29 mouse cellular contexts compared by ENCODE assay signal in genomic region chr10:84777974-84778373, GRCm38 (mm10). TPM values are rescaled to one million over a fixed set of nuclear protein-coding genes. Genes with fewer than 3 reads are reported as not detected.
A peak's percentile ranks its signal among the peaks of the same experiment; 100 is the strongest.
DNase-seq lines count a peak whose midpoint lies in the region; ATAC-seq lines count a peak whose summit lies in the region.
"Had no signal": no experiment of that assay in that cellular context is flagged by ENCODE, and none has a peak within 500 bp of the region (broad histone marks: within the 10 kb centered on the region; RNA-seq: fewer than 3 reads in every experiment).

No protein-coding gene starts in this region.

- peak; percentile 38; the same call in 1 of the 2 replicates for ATAC-seq in frontal cortex, adult (ENCODE audit: low TSS enrichment)
- peak; percentile 71 for ATAC-seq in granulocyte monocyte progenitor cell, adult 5-6 weeks (replicated peaks; ENCODE audit: poor library complexity, severe bottlenecking)
- ATAC-seq in neutrophil, adult 5-6 weeks (ENCODE audit: extremely low read depth, insufficient number of reproducible peaks, low FRiP score, poor library complexity, severe bottlenecking): peak; percentile 33; the same call in 1 of the 2 replicates
- ATAC-seq in kidney, embryonic 14.5 days (ENCODE audit: low FRiP score, low TSS enrichment): no peak
- ATAC-seq: forebrain, embryonic 15.5 days; intestine, postnatal 0 days; midbrain, embryonic 16.5 days; Patski had no signal

- H3K36me3 ChIP-seq in kidney, embryonic 14.5 days (ENCODE audit: control insufficient read depth, insufficient read depth, low read length): no peaks in the 10 kb centered on the region
- H3K36me3 ChIP-seq: forebrain, embryonic 15.5 days; G1E; heart, embryonic 10.5 days; heart, embryonic 15.5 days; liver, embryonic 13.5 days had no signal

- H3K4me1 ChIP-seq in kidney, embryonic 14.5 days (ENCODE audit: control insufficient read depth, insufficient read depth, low read length): no peaks in the 10 kb centered on the region
- H3K4me1 ChIP-seq: forebrain, embryonic 15.5 days; heart, embryonic 10.5 days; liver, embryonic 13.5 days had no signal

- H3K9me3 ChIP-seq in kidney, embryonic 14.5 days (ENCODE audit: control insufficient read depth, low read length): no peaks in the 10 kb centered on the region
- H3K9me3 ChIP-seq: forebrain, embryonic 15.5 days; G1E; heart, embryonic 10.5 days; heart, embryonic 15.5 days; hindbrain, embryonic 13.5 days; liver, embryonic 13.5 days; neural tube, embryonic 12.5 days had no signal

- 87% methylated on average over 7 of the region's 7 CpGs for WGBS in kidney, embryonic 14.5 days

- no peak overlapping the region for H3K4me2 ChIP-seq in kidney, embryonic 14.5 days (replicated peaks; ENCODE audit: low read depth, low read length)
- H3K4me2 ChIP-seq: forebrain, embryonic 15.5 days; heart, embryonic 15.5 days; hindbrain, embryonic 13.5 days; liver, embryonic 13.5 days; lung, embryonic 14.5 days; midbrain, embryonic 11.5 days; neural tube, embryonic 12.5 days had no signal

- no peaks in the 10 kb centered on the region for H3K27me3 ChIP-seq in kidney, embryonic 14.5 days (ENCODE audit: control insufficient read depth, insufficient read depth, low read length)
- H3K27me3 ChIP-seq: forebrain, embryonic 15.5 days; heart, embryonic 15.5 days; hindbrain, embryonic 13.5 days; neural tube, embryonic 12.5 days; Patski had no signal

- no peak for DNase-seq in frontal cortex, postnatal 25 days (ENCODE audit: low spot score in 2 of 2)
- peak; percentile 17 for DNase-seq in lung, postnatal 14 days
- DNase-seq in lung, postnatal 25 days (ENCODE audit: low spot score): no peak
- no peak for DNase-seq in cerebellum, adult 9-10 months
- DNase-seq: adrenal gland, postnatal 14 days; cerebellum, adult 18-20 months; cerebellum, postnatal 14 days; heart, adult 11 months; kidney, adult 9 months; kidney, postnatal 25 days; left cerebral cortex, postnatal 4 days; liver, embryonic 13.5 days; lung, embryonic 14.5 days had no signal

- H3K27ac ChIP-seq in kidney, embryonic 14.5 days (ENCODE audit: low read depth, low read length): no peak overlapping the region
- H3K27ac ChIP-seq: forebrain, embryonic 15.5 days; heart, embryonic 10.5 days; heart, embryonic 15.5 days; hindbrain, embryonic 13.5 days; liver, embryonic 13.5 days; neural tube, embryonic 12.5 days had no signal

- H3K9ac ChIP-seq in kidney, embryonic 14.5 days (ENCODE audit: low read depth, low read length): no peak overlapping the region
- H3K9ac ChIP-seq: forebrain, embryonic 15.5 days; heart, embryonic 15.5 days; hindbrain, embryonic 13.5 days; liver, embryonic 13.5 days; lung, embryonic 14.5 days; neural tube, embryonic 12.5 days had no signal

- H3K4me3 ChIP-seq in kidney, embryonic 14.5 days (ENCODE audit: low read length): no peak overlapping the region
- H3K4me3 ChIP-seq: forebrain, embryonic 15.5 days; heart, embryonic 10.5 days; heart, embryonic 15.5 days; hindbrain, embryonic 13.5 days; liver, embryonic 13.5 days; myocyte; neural tube, embryonic 12.5 days had no signal

RNA-seq across cellular contexts. Expression of gene Rfx4, which starts 22.1 kb away (rescaled TPM):
- not detected in 2 replicates for total RNA-seq in granulocyte monocyte progenitor cell, adult 5-6 weeks (2014; fragmentation: Nextera tagmentation)
- not detected in 2 replicates for total RNA-seq in granulocyte monocyte progenitor cell, adult 5-6 weeks (2017)
- total RNA-seq in neutrophil, adult 5-6 weeks (2017): 0.37 TPM in 1 of 2 replicates, not detected in the other
- 0.17 and 0.19 TPM in 2 replicates for polyA plus RNA-seq in kidney, embryonic 14.5 days (2014; fragmentation: Nextera tagmentation; extraction: Ambion mirVana)
- total RNA-seq: G1E; gastrocnemius, adult 8-10 months had no signal
- polyA plus RNA-seq: G1E; heart, embryonic 15.5 days; intestine, postnatal 0 days; liver, embryonic 13.5 days; lung, embryonic 14.5 days had no signal
